Mouse (Mus musculus) gastrocnemius, adult 8-10 months (tissue): ENCODE measurements at regions not wholly inside any gene's neighbourhood (a gene's known extent, or its start where the extent isn't known, plus 50 kb on each side); places are given as distances from the start of the nearest gene placed in this dataset.

Experiments used
- DNase-seq, 2 experiments: peaks; one replicate each; pipeline ENCODE4 v3.0.0; 2022; ENCODE audit warnings: low spot score in 2 of 2

DNA sequence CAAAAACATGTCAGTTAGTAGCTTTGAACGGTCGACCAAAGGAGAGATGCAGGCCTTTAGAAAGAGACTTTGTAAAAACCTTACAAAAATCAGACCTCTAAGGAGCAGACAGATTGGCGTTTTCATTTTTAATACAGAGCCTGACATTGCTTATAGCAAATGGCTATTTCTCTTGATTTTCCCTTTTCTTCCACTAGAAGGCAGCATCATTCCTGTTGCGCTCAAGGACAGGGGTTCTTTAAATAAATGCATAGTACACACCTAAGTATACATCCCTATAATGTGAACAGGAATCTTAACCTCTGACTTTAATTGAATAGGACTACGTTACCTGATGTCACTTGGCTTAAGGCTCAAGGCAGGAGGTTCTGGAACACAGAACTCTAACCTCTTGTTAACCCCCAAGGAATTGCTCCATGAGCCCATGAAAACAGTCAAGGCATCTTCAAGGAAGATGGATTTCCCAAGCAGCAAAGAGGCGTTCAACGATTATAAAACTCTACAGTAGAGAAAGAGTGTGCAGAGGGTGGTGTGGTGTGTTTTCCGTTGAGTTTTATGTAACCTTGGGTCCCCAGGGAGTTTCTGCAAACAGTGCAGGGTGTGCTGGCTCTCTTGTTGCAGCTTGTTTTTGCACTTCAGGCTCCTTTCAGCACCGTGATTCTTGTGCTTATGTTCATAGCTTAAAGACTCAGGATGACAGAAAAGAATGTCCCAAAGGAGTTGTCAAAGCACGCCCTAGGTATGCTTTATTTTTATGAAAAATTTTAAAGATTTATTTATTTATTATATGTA lies 124.1 kb upstream of the Zfp648 start:
- DNase-seq, result no peak

DNA sequence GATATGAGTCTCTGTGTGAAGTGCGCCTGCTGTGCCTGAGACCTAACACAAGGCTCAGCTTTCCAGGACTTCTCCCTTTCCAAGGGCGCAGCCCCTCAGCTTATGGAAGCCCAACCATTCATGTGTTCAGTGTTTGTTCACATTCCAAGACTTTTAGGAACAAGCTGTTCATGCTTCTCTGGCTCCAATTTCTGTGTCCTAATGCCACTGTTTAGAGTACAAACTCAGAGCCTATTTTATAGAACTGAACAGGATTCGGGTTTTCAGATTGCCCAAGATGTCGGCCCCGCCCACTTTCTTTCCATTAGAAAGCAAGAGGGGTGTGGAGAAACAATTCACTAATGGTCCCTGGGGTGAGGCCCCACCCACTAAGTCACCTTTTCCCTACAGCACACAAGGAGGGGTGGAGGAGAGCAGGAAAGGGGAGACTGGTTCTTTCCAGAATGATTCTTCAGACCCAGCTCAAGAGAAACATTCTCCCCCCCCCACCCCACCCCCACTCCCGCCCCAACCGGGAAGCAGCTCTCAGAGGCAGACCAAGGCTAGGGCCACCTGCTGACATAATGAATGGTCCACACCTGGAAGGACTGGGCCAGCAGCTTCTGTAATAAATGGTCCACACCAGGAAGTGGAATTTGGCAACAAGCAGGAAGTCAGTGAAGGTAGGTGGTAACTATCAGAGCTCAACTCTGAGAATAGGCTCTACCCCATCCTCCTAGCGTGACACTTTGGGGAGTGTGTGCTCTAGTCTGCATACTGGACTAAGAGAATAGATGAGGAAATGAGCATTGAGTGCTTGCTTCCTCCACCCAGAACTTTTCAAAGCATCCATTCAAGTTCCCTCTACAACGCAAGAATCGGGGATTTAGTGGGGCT lies 120.2 kb upstream of the Zfp648 start:
- DNase-seq, result no peak

DNA sequence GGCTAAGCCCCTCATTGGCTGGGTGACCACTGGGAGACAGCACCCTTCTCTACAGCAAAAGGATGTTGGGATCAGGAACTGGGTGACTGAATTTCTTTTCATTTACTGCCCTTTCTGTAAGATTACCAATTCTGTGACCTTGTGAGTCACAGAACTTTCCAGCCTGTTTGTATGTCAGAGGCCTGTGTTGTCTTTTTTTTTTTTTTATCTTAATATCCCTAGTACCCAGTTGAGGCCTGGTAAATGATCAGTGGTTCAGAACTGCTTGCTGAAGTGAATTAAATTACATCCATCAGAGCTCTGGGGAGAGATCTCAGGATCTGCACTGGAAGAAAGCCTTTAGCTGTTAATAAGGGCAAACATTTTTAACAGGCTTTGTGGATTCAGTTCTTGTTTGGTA lies 114.8 kb upstream of the Zfp648 start:
- DNase-seq, result no peak

DNA sequence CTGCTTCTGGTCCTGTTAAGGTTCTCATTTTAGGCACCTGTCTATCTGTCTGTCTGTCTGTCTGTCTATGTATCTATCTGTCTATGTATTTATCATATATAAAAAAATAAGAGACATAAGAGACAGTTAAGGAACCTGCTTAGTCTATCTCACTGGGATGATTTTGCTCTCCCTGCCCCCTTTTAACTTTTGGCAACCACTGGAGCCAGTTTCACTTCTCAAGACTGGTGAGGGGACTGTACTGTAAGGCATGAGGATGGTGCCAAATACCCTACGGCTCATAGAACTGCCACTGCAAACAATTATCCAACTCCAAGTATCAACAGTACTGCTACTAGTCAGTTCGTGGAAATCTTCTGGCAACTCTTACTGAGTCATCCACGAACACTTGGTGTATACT lies 111.2 kb upstream of the Zfp648 start:
- DNase-seq, result no peak

DNA sequence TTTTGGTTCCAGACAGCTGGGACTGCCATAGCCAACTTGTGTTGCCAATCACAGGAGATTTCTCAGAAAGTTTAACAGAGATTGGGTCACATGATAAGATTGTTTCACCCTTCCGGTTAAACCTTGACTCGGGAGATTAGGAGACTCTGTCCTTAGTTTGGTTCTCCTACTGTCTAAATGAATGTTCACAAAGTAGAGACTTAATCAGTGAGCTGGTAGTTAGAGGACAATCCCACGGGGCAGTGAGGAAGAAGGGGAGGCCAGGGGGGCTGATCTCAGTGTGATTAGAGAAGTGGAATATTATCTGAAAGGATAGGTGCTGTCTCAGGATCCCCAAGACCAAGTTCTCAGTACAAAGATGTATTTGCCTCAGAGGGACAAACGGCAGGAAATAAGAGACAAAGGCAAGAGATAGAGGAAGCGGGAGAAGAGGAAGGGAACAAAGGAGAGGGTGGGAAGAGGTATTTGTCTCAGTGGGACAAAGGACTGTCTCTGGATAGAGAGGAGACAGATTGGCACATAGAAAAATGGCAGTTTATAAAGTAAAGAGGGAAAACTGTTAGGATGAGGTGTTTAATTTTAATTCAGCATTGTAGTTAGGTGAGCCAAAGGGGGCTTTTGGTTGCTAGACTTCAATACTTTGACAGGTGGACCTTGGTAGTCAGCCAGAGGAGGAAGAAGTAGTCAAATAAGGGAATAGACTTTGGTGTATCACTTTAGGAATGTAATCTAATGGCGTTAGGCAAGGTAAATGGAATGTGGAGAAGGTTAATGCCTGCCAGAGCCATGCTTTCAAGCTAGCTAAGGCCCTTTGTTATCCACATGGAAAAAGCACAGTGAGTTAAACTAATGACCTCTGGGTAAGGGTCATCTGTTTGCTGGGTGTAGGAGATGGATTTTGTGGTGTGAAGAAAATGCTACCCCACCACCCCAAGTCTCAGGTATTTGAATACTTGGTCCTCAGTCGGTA lies 110.2 kb upstream of the Zfp648 start:
- no peak for DNase-seq

DNA sequence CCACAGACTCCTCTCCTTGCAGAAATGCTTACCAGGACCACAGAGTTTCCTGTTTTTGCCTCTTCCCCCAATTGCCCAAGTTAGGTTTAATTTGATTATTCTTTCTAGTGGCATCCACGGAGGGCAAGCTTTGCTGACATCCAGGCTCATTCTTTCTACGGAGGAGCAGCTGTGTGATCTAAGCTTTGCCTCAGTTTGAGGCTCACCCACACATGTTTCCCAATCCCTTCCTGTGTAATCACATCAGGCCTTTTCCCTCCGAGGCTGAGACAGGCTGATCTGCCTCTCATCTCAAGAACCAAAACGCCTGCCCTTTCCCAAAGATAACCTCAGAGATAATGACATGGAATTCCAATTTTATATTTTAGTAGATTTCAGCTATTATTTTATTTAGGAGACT lies 107.4 kb upstream of the Zfp648 start:
- no peak for DNase-seq

DNA sequence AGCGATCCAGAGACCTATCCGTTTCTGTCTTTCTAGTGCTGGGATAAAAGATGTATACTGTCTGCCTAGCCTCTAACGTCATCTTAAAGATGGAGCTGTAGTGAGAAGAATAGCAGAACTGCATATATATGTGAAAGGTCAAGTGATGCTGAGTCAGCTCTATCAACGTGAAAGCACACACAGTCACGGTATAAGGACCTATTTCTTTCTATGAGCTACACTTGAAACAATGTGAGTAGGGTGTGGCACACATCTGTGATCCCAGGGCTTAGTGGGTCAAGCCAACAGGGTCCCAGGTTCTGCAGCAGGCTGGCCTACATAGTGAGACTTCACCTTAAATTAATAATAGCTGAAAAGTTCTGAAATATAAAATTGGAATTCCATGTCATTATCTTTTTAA lies 106.6 kb upstream of the Zfp648 start:
- no peak for DNase-seq

DNA sequence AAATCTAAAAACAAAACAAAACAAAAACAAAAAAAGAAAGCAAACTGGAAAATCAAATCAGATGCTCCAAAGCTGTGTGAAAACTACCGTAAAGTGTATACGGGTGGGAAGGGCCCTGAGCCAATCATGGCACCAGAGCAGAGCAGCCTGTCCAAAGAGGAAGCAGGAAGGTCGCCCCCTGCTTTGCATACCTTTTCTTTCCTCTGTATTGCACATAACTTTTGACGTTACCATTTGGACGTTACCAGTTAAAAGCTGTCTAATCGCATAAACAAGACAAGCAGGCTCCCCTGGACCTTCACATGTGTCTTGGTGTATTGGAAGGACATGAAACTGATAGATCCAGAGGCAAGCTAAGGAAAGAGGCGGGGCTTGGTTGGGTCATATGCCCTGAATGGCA lies 104.9 kb upstream of the Zfp648 start:
- DNase-seq, result no peak

DNA sequence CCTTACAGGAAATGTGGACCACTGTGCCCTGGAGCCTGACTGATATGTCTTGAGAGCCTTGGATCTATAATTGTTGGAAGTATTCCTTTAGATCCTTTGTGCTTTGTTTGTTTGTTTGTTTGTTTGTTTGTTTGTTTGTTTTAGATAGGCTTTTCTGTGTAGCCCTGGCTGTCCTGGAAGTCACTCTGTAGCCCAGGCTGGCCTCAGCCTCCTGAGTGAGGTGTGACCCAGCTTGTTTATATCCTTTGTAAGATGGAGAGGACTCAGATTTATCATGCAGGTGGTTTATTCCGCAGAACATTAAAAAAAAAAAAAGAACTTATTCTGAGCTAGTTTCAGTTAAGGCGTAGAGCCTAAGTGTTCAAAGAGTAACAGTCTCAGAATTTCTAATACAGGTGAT lies 104.1 kb upstream of the Zfp648 start:
- no peak for DNase-seq

DNA sequence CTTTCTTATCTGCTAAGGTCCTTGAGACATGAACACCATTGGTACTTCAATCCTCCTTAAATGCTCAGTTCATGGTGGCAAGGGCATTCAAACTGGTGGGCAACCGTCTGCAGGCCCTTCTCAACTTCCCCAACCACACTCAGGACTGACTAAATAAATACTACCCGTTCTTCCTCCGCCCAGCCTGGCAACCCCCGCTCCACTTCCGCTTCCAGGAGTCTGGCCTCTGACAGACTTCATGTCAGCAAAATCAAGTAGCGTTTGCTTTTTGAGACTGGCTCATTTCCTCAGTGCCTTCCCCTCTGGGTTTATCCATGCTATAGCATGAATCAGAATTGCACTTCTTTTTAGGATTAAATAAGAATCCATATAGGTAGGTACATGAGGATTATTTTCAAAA lies 103.3 kb upstream of the Zfp648 start:
- no peak for DNase-seq

DNA sequence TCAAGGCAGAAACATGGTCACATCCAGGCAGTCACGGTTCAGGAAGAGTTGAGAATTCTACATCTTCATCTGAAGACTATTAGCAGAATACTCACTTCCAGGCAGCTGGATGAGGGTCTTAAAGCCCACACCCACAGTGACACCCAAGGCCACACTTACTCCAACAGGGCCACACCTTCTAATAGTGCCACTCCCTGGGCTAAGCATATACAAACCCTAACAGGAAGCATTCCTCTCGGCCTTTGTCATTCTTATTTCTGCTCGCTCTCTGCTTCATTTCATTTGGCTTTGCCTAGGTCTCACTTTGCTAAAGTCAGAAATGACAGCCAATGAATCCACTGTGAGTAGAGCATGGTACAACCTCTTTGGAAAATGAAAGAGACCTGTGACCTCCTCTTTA lies 100.4 kb upstream of the Zfp648 start:
- no peak for DNase-seq

DNA sequence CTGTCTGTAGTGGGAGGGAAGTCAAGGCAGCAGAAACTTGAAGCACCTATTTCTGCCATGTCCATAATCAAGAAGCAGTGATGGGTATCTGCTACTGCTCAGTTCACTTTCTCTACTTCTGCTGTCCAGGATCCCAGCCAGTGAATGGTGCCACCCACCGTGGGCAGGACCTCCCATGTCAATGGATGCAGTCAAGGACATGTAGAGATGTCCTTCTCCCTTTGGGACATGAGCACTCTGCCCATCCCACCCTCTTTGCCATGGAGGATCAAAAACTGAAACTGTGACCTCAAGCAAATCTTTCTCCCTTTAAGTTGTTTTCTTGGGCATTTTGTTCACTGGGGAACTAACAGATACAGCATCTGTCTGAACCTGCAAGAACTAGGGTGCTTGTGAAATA lies 99.6 kb upstream of the Zfp648 start:
- DNase-seq, result no peak

DNA sequence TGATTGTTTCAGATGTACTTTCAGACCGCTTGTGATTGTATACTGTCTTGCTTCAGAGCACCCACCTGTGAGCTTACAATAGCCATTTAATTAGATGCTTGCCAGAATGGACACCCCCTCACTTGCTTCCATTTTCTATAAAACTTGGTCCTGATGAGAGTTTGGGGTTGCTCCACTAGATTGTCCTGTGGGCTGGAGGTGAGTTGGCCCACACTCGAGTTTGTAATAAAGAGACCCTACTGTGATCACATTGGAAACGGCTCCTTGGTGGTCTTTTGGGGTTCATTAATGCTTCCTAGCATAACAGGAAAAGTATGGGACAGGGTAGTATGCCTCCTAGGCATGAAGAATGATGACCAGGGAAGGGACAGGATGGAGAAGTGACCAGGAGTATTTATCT lies 98.8 kb upstream of the Zfp648 start:
- no peak for DNase-seq

DNA sequence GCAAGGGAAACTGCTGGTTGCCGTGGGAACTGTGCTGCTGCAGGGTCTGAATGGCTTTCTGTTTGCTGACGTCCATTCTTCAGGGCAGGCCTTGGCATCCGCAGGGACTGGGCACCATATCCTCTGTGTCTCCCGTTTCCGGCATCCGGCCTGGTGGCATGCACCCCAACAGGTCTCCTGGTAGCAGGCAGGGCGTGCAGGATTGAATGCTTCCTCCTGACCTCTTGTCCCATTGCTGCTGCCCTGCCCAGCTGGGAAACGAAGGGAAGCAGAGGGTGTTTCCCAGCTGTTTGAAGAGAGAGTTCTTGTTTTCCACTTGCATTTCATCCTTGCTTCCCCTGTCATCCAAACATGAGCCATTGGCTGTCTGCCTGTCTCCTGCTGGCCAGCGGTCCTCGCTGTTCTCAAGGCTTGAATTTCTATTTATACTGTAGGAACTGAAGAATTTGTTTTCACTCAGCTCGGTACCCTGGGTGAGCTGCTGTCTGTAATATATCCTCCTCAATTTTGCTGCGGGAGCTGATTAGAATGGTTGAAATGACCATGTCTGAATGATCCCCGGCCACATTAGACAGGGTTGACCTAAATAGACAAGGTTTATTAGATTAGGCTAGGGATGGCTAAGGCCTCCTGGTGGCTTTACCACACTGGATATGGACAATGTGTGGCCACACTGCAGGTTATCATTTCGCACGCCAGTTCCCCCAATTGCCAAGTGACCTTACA lies 98.0 kb upstream of the Zfp648 start:
- peak; percentile 80 to 88 for DNase-seq

DNA sequence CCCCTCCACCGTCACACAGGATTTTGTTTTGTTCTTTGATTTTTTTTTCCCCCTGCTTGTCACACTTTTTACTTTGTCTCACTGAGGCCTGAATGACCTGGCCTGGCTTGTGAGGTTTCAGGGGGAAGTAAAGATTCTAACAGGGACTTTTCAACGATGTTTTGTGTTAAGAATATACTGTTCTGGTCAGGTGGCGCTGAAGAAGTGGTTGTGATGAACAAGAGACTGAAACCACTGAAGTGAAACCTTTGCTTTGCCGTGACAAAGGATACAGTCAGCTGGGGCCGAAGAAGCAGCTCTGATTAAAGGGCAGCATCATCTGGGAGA lies 97.4 kb upstream of the Zfp648 start:
- DNase-seq, result no peak

DNA sequence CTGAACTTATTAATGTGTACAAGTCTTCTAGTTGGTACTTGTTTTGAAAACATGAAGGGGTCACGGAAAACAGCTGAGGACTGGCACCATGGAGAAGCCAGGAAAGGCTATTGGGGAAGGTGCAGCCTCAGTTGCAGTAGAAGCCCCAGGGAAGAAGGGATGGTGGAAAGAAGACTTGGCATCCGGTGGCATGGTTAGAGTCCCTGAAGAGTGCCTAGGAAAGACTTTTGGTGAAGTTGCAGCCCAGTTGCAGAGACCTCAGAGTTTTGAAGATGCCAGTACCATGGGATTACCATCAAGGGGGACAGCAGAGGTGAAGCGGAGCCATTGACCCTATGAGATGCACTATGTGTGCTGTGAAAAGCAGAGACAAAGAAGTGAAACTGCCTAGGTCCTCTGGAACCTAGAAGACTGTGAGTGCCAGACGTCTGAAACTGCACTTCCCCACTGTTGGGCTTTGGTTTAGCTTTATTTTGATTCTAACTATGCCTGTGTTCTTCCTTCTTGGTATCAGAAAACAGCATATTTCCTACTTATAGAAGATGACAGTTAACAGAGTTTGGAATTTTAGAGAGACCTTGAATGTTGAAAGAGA lies 96.9 kb upstream of the Zfp648 start:
- no peak for DNase-seq

DNA sequence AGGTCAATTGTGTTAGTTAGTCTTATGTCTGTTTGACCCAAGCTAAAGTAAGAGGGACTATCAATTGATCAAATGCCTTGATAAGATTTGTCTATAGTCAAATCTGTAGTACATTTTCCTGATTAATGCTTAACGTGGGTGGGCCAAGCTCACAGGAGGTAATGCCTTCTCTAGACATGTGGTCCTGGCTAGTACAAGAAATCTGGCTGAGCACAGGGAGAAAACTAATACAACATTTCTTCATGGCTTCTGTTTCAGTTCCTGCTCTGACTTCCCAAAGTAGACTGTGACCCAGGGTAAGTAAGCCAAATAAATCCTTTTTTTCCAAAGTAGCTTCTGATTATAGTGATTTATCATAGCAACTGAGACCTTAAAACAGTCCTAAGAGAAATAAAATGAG lies 96.2 kb upstream of the Zfp648 start:
- no peak for DNase-seq

DNA sequence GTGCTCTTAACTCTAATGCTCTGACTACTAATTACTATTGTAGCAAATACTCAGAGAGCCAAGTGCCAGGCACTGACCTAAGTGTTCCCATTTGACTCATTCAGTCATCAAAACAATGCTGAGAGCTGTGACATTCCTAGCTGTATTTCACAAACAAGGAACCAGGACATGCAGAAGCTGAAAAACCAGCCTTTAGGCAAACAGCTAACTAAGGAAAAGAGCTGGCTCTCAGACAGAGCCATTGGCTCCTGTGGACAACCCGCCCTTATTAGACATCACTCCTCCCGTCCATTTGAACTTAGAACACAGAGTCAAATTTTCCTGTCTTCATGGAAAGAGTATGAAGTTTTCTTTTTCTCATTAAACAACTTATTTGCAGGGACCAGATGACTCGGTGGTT lies 88.5 kb upstream of the Zfp648 start:
- no peak for DNase-seq

DNA sequence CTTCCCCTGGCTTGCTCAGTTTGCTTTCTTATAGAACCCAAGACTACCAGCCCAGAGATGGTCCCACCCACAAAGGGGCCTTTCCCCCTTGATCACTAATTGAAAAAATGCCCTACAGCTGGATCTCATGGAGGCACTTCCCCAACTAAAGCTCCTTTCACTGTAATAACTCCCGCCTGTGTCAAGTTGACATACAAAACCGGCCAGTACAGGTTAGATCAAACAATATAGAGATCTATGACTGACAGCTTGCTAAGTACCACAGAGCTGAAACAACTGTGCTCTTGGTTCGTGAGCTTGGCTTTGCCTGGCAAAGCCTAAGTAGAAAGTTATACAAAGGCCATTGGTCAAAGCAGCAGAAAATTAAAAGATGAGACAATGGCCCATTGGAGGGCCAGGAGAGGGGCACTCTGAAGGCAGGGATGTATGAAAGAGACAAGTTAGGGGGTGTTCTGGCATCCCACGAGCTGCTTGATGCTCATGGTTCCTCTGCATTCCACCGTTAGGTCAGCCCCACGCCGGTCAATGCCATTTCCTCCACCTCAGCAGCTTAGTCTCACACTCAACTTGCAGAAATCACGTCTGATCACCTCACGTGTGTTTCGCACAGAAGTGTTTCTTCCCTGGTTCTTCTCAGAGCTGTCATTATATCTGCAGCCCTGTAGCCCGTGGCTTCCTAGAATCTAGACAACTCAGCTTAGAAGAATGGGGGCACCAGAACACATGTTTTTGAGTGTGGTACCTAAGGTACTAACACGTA lies 87.5 kb upstream of the Zfp648 start:
- DNase-seq, result no peak

DNA sequence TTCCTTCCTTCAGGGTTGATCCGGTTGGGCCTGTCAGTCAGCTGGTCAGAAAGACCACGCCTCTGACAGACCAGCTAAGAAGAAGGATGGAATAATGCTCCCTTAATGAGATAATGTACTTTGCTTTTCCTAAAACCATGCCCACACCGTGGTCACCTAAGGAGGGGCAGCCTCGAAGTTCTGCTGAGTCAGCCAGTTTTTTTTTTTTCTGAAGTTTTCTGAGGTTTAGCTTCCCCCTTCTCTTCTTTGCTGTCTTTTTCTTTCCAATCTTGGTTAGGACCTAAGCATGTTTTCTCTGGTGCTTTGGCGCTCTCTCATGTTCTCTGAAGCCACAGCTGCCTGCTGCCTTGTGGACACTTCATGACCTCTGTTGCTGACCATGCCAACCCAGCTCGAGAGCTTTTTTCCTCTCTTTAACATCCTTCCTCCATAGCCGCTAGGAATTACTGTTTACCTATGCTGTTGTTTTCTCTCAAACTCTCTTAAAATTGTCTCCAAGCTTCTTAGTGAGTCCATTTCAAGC lies 84.7 kb upstream of the Zfp648 start:
- no peak for DNase-seq
